Mouse (Mus musculus) lung, embryonic 14.5 days (tissue): ENCODE data around the gene Cib3. TPM values are rescaled to one million over a fixed set of nuclear protein-coding genes. Genes with fewer than 3 reads are reported as not detected.

ENCODE experiments used
- ATAC-seq: fragments of 200-750 bp; cut with Nextera tagmentation; 2 replicates; pipeline ENCODE4 v1.8.0; 2017; ENCODE audit warnings: mild to moderate bottlenecking, moderate TSS enrichment, moderate library complexity; ENCODE audit not compliant: insufficient read depth
- DNase-seq: peaks from one replicate; pipeline ENCODE4 v3.0.0-alpha.2; 2015
- H3K27ac ChIP-seq: fragments of 300-500 bp; sonication (generic); 2 replicates; pipeline ENCODE4 v1.5.1; 2014; ENCODE audit warnings: low read depth, mild to moderate bottlenecking, moderate library complexity
- H3K27me3 ChIP-seq: fragments of 300-500 bp; sonication (generic); 2 replicates; pipeline ENCODE4 v1.6.1; 2014; ENCODE audit warnings: low read length, control low read depth; ENCODE audit not compliant: insufficient read depth
- H3K36me3 ChIP-seq: fragments of 300-500 bp; sonication (generic); 2 replicates; pipeline ENCODE4 v1.6.1; 2014; ENCODE audit warnings: control low read depth; ENCODE audit not compliant: insufficient read depth
- H3K4me1 ChIP-seq: fragments of 300-500 bp; sonication (generic); 2 replicates; pipeline ENCODE4 v1.6.1; 2014; ENCODE audit warnings: antibody characterized with exemption, control low read depth; ENCODE audit not compliant: insufficient read depth
- H3K4me2 ChIP-seq: fragments of 300-500 bp; sonication (generic); 2 replicates; pipeline ENCODE4 v1.6.1; 2014; ENCODE audit warnings: mild to moderate bottlenecking
- H3K4me3 ChIP-seq: fragments of 300-500 bp; sonication (generic); 2 replicates; pipeline ENCODE4 v1.5.1; 2014; ENCODE audit warnings: low read depth, low read length
- H3K9ac ChIP-seq: fragments of 300-500 bp; sonication (generic); 2 replicates; pipeline ENCODE4 v1.6.1; 2014
- H3K9me3 ChIP-seq: fragments of 300-500 bp; sonication (generic); 2 replicates; pipeline ENCODE4 v1.6.1; 2016; ENCODE audit warnings: low read depth, low read length, control low read depth
- CTCF ChIP-seq: IDR thresholded peaks from 2 replicates; pipeline ENCODE4 v1.5.1; 2016; ENCODE audit warnings: antibody characterized with exemption, low read depth
- WGBS: fragments of 180-500 bp; shearing (Covaris S2); extraction: QIAGEN DNeasy Blood & Tissue Kit; methylation state at CpG from one replicate; pipeline ENCODE4 v1.1.7; 2014; 5-methylcytosine and 5-hydroxymethylcytosine counted together
- polyA plus RNA-seq: library from polyadenylated mRNA; unstranded; fragments of >200 nt; fragmentation: Nextera tagmentation; extraction: Ambion mirVana; gene quantifications from 2 replicates; pipeline ENCODE4 v1.2.1, GENCODE M21; 2014

Cib3 gene
- polyA plus RNA-seq: 0.24 TPM in 1 of 2 replicates, not detected in the other

DNA sequence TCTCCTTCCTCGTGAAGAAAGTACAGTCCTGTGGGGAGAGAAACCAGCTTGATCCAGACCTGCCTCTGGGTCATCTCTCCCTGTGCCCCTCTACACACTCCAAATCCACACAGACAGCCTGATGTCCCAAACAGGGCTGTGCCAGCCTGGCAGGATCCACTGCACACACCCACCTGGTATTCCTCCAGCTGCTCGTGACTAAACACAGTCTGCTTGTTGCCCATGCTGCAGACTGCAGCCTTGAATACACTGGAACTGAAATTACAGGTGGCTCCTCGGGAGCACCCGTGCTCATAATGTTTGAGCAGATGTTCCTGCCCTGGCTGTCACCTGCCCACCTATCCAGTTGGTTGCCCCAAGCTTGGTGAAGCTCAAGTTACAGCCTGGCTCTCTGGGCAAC, at the start of gene Cib3:
Gene Cib3 (minus strand): TSS at position 87 of the 400 bp plus-strand sequence.
- ATAC-seq (no peak), DNase-seq (no peak)
- H3K4me2 ChIP-seq: no peak within 1 kb of the TSS
- H3K4me3 ChIP-seq: no peak within 1 kb of the TSS
- H3K36me3 ChIP-seq: no peaks in the 10 kb centered on the region
- H3K9ac ChIP-seq: no peak within 1 kb of the TSS
- H3K27me3 ChIP-seq: no peaks in the 10 kb centered on the region
- H3K9me3 ChIP-seq: no peaks in the 10 kb centered on the region
- no peaks in the 10 kb centered on the region for H3K4me1 ChIP-seq
- no peak for TF ChIP-seq CTCF
- 45% methylated on average over 4 of the region's 4 CpGs for WGBS
- H3K27ac ChIP-seq: no peak within 1 kb of the TSS

- Histone ChIP-seq H3K27me3 (no peaks in the 10 kb centered on the region), H3K4me3 (no peak overlapping the region), H3K27ac (no peak overlapping the region), H3K36me3 (no peaks in the 10 kb centered on the region), H3K9ac (no peak overlapping the region), H3K4me2 (no peak overlapping the region), H3K4me1 (no peaks in the 10 kb centered on the region), H3K9me3 (no peaks in the 10 kb centered on the region)
- ATAC-seq (no peak), DNase-seq (no peak)
- peak; percentile 45 for TF ChIP-seq CTCF
- 41% methylated on average over 5 of the region's 5 CpGs for WGBS
Measured at GRCm38 (mm10) chr8:72261872-72262271, 49.2 kb upstream of the Cib3 start.

- Histone ChIP-seq H3K4me3 (no peak overlapping the region), H3K9me3 (no peaks in the 10 kb centered on the region), H3K4me1 (no peaks in the 10 kb centered on the region), H3K27ac (no peak overlapping the region), H3K9ac (no peak overlapping the region), H3K36me3 (no peaks in the 10 kb centered on the region), H3K4me2 (no peak overlapping the region), H3K27me3 (no peaks in the 10 kb centered on the region)
- no peak for TF ChIP-seq CTCF
- ATAC-seq: no peak
- no peak for DNase-seq
Measured at GRCm38 (mm10) chr8:72261431-72261830, 48.8 kb upstream of the Cib3 start.

DNA sequence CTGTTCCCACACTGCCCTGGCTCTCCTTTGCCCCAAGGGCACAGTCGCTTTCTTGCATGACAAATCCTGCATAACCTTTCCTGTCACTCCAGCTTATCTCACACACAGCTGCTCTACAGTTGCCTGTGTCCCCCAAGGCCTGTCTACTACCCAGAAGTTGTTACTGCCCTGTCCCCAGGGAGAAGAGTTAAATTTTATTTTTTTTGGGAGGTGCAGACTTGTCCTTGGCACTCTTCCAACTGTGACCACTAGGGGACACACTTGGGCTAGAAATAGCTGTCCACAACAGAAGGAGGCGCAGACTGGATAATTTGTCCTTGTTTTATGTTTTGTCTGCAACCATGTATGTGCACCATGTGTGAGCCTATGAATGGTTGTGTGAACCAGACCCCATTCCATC, 48.4 kb upstream of the Cib3 start:
- DNase-seq (peak; percentile 87), ATAC-seq (peak; percentile 55; the same call in 1 of the 2 replicates)
- Histone ChIP-seq H3K4me2 (no peak overlapping the region), H3K27ac (no peak overlapping the region), H3K36me3 (no peaks in the 10 kb centered on the region), H3K27me3 (no peaks in the 10 kb centered on the region), H3K4me3 (no peak overlapping the region), H3K4me1 (no peaks in the 10 kb centered on the region), H3K9ac (no peak overlapping the region), H3K9me3 (no peaks in the 10 kb centered on the region)
- peak; percentile 93 for TF ChIP-seq CTCF
- WGBS: 25% methylated on average over 2 of the region's 2 CpGs

DNA sequence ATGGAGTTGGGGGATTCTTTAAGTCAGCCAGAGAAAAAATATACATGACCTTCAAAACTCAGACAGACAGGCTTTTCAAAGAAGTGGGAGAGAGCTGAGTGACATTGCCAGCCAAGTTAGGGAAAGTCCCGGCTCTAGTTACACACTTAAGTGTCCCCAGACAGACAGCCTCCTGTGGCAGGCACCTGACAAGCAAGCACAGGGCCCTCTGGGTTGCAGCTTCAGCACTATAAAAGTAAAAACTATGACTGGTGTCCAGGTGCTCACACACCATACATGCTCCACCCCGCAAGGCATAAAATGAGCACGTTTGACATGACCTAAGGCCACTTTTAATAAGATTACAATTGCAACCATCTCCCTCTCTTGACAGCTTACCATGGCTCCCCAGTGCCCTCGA, 47.9 kb upstream of the Cib3 start:
- H3K27me3 ChIP-seq: no peaks in the 10 kb centered on the region
- TF ChIP-seq CTCF: no peak
- DNase-seq (no peak), ATAC-seq (no peak; the same call in 1 of the 2 replicates)
- no peak overlapping the region for H3K9ac ChIP-seq
- H3K4me1 ChIP-seq: no peaks in the 10 kb centered on the region
- no peak overlapping the region for H3K4me3 ChIP-seq
- WGBS: 51% methylated on average over 4 of the region's 4 CpGs
- H3K36me3 ChIP-seq: 0 out of 2 replicates have a peak, but pooled peaks cover under 1% of the 10 kb centered on the region
- no peak overlapping the region for H3K27ac ChIP-seq
- no peaks in the 10 kb centered on the region for H3K9me3 ChIP-seq
- no peak overlapping the region for H3K4me2 ChIP-seq

GRCm38 (mm10) chr8:72259862-72260261, 47.2 kb upstream of the Cib3 start:
- 63% methylated on average over 2 of the region's 2 CpGs for WGBS
- no peak for ATAC-seq

GRCm38 (mm10) chr8:72257902-72258238, 45.2 kb upstream of the Cib3 start:
- Histone ChIP-seq H3K27me3 (no peaks in the 10 kb centered on the region), H3K9ac (no peak overlapping the region), H3K4me2 (no peak overlapping the region), H3K4me3 (no peak overlapping the region), H3K9me3 (no peaks in the 10 kb centered on the region), H3K36me3 (peaks cover 14% of the 10 kb centered on the region; the same call in 1 of the 2 replicates), H3K4me1 (no peaks in the 10 kb centered on the region), H3K27ac (no peak overlapping the region)
- TF ChIP-seq CTCF: no peak
- DNase-seq (no peak), ATAC-seq (no peak)
- WGBS: 79% methylated on average over 1 of the region's 1 CpGs

More at GRCm38 (mm10) chr8:72259862-72260261, 47.2 kb upstream of the Cib3 start:
- H3K4me1 ChIP-seq: no peaks in the 10 kb centered on the region
- TF ChIP-seq CTCF: no peak
- no peak overlapping the region for H3K4me3 ChIP-seq
- H3K9ac ChIP-seq: no peak overlapping the region
- no peak overlapping the region for H3K27ac ChIP-seq
- H3K9me3 ChIP-seq: no peaks in the 10 kb centered on the region
- H3K27me3 ChIP-seq: no peaks in the 10 kb centered on the region
- DNase-seq: no peak
- 0 out of 2 replicates have a peak, but pooled peaks cover 3% of the 10 kb centered on the region for H3K36me3 ChIP-seq
- no peak overlapping the region for H3K4me2 ChIP-seq
